Mouse (Mus musculus) intestine, embryonic 16.5 days (tissue): Measurements from ENCODE around the gene Nufip1. TPM values are rescaled to one million over a fixed set of nuclear protein-coding genes. Genes with fewer than 3 reads are reported as not detected.

ENCODE experiments used
- ATAC-seq: fragments of 200-750 bp; cut with Nextera tagmentation; 2 replicates; pipeline ENCODE4 v1.8.0; 2017; ENCODE audit warnings: moderate TSS enrichment, moderate library complexity
- H3K27ac ChIP-seq: fragments of 300-500 bp; sonication (generic); 2 replicates; pipeline ENCODE4 v1.5.1; 2014; ENCODE audit warnings: mild to moderate bottlenecking, low read length
- H3K27me3 ChIP-seq: fragments of 300-500 bp; sonication (generic); replicated peaks from 2 replicates; pipeline ENCODE4 v1.6.1; 2014; ENCODE audit warnings: low read length, control low read depth, mixed read lengths; ENCODE audit not compliant: control insufficient read depth, insufficient read depth
- H3K36me3 ChIP-seq: fragments of 300-500 bp; sonication (generic); 2 replicates; pipeline ENCODE4 v1.6.1; 2014; ENCODE audit warnings: low read length, control low read depth; ENCODE audit not compliant: control insufficient read depth, insufficient read depth
- H3K4me1 ChIP-seq: fragments of 300-500 bp; sonication (generic); 2 replicates; pipeline ENCODE4 v1.6.1; 2014; ENCODE audit warnings: low read length, control low read depth, mixed read lengths; ENCODE audit not compliant: control insufficient read depth, insufficient read depth
- H3K4me2 ChIP-seq: fragments of 300-500 bp; sonication (generic); 2 replicates; pipeline ENCODE4 v1.6.1; 2014; ENCODE audit warnings: low read depth, low read length, control low read depth
- H3K4me3 ChIP-seq: fragments of 300-500 bp; sonication (generic); 2 replicates; pipeline ENCODE4 v1.5.1; 2014; ENCODE audit warnings: mild to moderate bottlenecking, low read length
- H3K9ac ChIP-seq: fragments of 300-500 bp; sonication (generic); 2 replicates; pipeline ENCODE4 v1.6.1; 2014; ENCODE audit warnings: low read depth, low read length
- H3K9me3 ChIP-seq: fragments of 300-500 bp; sonication (generic); 2 replicates; pipeline ENCODE4 v1.6.1; 2016; ENCODE audit warnings: low read length, control low read depth; ENCODE audit not compliant: control insufficient read depth
- WGBS: fragments of 180-500 bp; shearing (Covaris S2); extraction: QIAGEN DNeasy Blood & Tissue Kit; methylation state at CpG from one replicate; pipeline ENCODE4 v1.1.7; 2014; 5-methylcytosine and 5-hydroxymethylcytosine counted together
- polyA plus RNA-seq: library from polyadenylated mRNA; unstranded; fragments of >200 nt; fragmentation: Nextera tagmentation; extraction: Ambion mirVana; gene quantifications from 2 replicates; pipeline ENCODE4 v1.2.1, GENCODE M21; 2015

Gene Nufip1
- polyA plus RNA-seq, 1 experiment from 2014 or later, result 15.0 TPM

DNA sequence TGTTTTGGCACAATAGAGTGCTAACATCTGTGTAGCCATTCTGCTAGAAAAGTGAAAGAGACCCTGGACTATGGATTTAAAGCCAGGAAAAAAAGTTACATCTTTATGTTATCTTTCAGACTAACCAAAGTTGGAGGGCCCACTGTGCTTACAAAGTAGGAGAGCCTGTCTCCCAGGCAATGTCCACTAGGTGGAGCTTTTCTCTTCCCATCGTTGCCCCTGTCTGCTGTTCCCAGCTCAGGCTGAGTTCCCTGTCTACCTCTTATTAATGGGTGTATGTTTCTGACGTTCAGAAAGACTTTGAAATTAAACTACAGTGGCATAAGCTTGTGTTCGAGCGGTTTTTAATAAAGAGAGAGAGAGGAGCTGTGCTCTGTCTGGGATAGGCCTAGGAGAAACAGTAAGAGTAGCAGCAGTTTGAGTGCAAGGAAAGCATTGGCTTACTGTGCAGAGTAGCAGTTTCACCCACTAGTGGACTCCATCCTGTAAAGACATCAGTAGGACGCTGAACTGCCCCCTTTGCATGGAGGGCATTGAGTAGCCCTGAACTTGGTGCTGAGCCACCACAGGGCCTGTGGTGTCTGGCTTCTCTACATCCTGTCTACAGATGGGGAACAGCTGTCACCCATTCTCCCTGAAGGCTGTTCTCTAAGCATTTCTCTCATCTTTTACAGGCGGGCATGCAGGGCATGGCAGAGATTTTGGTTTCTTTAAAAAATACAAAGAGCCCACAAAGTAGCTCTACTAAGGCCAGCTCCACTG, 11.4 kb downstream of the Nufip1 start:
- Histone ChIP-seq H3K27ac (no peak overlapping the region), H3K9me3 (no peaks in the 10 kb centered on the region), H3K27me3 (no peaks in the 10 kb centered on the region), H3K36me3 (peaks cover 13% of the 10 kb centered on the region), H3K9ac (no peak overlapping the region), H3K4me2 (no peak overlapping the region), H3K4me3 (no peak overlapping the region), H3K4me1 (no peaks in the 10 kb centered on the region)
- 55% methylated on average over 6 of the region's 6 CpGs for WGBS
- 0 out of 2 replicates have a peak, but pooled peaks have one; percentile 36 for ATAC-seq

GRCm38 (mm10) chr14:76122663-76123058, 12.0 kb downstream of the Nufip1 start:
- no peak for ATAC-seq
- Histone ChIP-seq H3K9ac (no peak overlapping the region), H3K4me1 (no peaks in the 10 kb centered on the region), H3K27ac (no peak overlapping the region), H3K27me3 (no peaks in the 10 kb centered on the region), H3K4me3 (no peak overlapping the region), H3K36me3 (peaks cover 17% of the 10 kb centered on the region), H3K9me3 (no peaks in the 10 kb centered on the region), H3K4me2 (no peak overlapping the region)
- 91% methylated on average over 8 of the region's 8 CpGs for WGBS

DNA sequence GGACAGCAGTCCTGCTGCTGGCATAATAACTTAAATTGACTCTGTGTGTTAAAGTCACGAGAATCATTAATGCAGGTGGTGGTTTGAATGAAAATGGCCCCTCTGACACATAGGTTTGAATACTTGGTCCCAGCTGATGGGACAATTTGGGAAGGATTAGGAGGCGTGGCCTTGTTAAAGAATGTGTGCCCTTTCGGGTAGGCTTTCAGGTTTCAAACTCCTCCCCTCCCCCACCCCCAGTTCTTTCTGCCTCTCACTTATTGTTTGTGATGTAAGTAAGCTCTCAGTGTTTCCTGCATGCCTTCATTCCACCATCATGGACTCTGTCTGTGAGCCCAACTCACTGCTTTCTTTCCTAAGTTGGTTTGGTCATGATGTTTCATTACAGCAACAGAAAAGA, 16.6 kb downstream of the Nufip1 start:
- Histone ChIP-seq H3K4me3 (no peak overlapping the region), H3K36me3 (peaks cover 22% of the 10 kb centered on the region)
- 82% methylated on average over 3 of the region's 3 CpGs for WGBS

DNA sequence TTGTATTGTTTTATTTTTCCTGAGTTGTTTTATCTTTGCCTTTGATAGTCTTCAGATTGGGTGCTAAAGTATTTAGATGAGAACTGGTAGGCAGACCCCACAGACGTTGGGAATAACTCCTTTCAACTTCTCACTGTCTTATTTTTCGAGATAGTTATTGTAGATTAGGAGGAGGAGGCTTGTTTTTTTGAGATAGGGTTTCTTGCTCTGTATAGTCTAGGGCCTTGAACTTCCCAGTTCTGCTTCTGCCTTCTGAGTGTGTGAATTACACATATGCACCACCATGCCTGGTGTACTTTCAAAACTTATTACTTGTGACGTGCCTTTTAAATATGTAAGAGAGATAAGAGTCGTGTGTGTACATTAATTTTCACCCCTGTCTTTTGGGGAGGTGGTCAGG, 17.5 kb downstream of the Nufip1 start:
- H3K9ac ChIP-seq, result no peak overlapping the region
- no peaks in the 10 kb centered on the region for H3K4me1 ChIP-seq
- H3K4me3 ChIP-seq, result no peak overlapping the region
- H3K4me2 ChIP-seq, result no peak overlapping the region
- H3K36me3 ChIP-seq, result peaks cover 24% of the 10 kb centered on the region
- no peaks in the 10 kb centered on the region for H3K9me3 ChIP-seq
- no peaks in the 10 kb centered on the region for H3K27me3 ChIP-seq
- no peak overlapping the region for H3K27ac ChIP-seq
- no peak for ATAC-seq
- WGBS, result 83% methylated on average over 4 of the region's 4 CpGs

More for the DNA sequence above, 16.6 kb downstream of the Nufip1 start:
- ATAC-seq, result no peak
- Histone ChIP-seq H3K4me1 (no peaks in the 10 kb centered on the region), H3K9ac (no peak overlapping the region), H3K27me3 (no peaks in the 10 kb centered on the region), H3K4me2 (no peak overlapping the region), H3K27ac (no peak overlapping the region), H3K9me3 (no peaks in the 10 kb centered on the region)

DNA sequence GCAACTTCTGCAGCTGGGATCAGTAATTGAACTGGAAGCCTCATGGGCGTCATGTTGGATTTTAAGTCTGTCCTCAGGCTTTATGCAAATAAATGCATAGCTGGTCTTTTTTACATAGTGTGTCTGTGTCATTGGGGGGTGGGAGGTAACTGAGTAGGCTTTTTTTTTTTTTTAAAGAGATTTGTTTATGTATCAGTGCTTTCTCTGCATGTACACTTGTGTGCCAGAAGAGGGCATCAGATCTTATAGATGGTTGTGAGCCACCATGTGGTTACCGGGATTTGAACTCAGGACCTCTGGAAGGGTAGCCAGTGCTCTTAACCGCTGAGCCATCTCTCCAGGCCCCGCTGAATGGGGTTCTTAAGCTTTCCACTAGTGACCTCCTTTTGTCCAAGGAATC, 24.3 kb downstream of the Nufip1 start:
- no peaks in the 10 kb centered on the region for H3K9me3 ChIP-seq
- H3K27me3 ChIP-seq, result no peaks in the 10 kb centered on the region
- peaks cover 22% of the 10 kb centered on the region for H3K36me3 ChIP-seq
- H3K4me1 ChIP-seq, result no peaks in the 10 kb centered on the region
- no peak overlapping the region for H3K27ac ChIP-seq
- 94% methylated on average over 4 of the region's 4 CpGs for WGBS
- H3K9ac ChIP-seq, result no peak overlapping the region
- H3K4me3 ChIP-seq, result no peak overlapping the region
- H3K4me2 ChIP-seq, result no peak overlapping the region
- ATAC-seq, result no peak

GRCm38 (mm10) chr14:76145248-76145647, 34.6 kb downstream of the Nufip1 start:
- no peaks in the 10 kb centered on the region for H3K9me3 ChIP-seq
- peaks cover 4% of the 10 kb centered on the region; the same call in 1 of the 2 replicates for H3K4me1 ChIP-seq
- H3K4me2 ChIP-seq, result no peak overlapping the region
- no peak overlapping the region for H3K27ac ChIP-seq
- no peak for ATAC-seq
- no peak overlapping the region for H3K9ac ChIP-seq
- H3K36me3 ChIP-seq, result no peaks in the 10 kb centered on the region
- 79% methylated on average over 1 of the region's 1 CpGs for WGBS
- no peak overlapping the region for H3K4me3 ChIP-seq
- no peaks in the 10 kb centered on the region for H3K27me3 ChIP-seq

DNA sequence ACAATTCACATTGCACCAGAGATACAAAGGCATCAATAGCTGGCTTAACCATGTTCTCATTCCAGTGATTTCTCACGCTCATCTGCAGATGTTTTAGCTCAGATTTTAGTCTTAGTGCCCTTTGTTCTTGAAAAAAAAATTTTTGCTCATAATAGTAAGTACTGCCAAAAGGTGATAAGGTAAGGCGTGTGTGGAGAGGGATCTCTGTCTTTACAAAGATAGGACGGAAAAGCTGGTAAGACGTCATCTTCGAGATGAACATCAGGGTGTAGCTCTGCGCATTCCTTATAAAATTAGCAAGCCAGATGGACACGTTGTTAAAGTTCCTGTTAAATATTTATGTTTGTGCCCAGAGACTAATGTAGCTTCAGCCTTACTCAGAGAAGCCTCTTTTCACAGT, 35.2 kb downstream of the Nufip1 start:
- ATAC-seq, result no peak
- Histone ChIP-seq H3K9ac (no peak overlapping the region), H3K4me3 (no peak overlapping the region), H3K4me2 (no peak overlapping the region), H3K27me3 (no peaks in the 10 kb centered on the region), H3K4me1 (peaks cover 8% of the 10 kb centered on the region; the same call in 1 of the 2 replicates), H3K27ac (no peak overlapping the region), H3K36me3 (no peaks in the 10 kb centered on the region), H3K9me3 (no peaks in the 10 kb centered on the region)
- WGBS, result 53% methylated on average over 7 of the region's 7 CpGs

DNA sequence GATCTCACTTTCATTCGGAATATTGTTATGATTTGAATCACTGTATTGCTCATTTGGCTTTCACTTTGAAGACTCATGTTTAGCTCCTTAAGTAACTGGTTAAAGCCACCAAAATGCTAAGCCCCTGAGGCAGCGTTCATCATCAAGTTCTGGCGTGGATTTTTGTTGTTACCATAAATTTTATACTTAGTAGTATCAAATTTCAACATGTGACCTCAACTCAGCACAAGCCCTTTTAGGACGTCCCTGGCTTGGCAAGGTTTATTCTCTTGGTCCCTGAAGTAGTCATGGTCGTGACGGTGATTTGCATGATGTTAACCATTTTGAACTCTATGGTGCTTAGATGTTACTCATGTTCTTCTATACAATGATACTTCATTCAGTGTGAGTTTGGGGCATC, 36.4 kb downstream of the Nufip1 start:
- Histone ChIP-seq H3K9me3 (no peaks in the 10 kb centered on the region), H3K4me1 (peaks cover 8% of the 10 kb centered on the region; the same call in 1 of the 2 replicates), H3K4me3 (no peak overlapping the region), H3K9ac (no peak overlapping the region), H3K27me3 (no peaks in the 10 kb centered on the region), H3K36me3 (no peaks in the 10 kb centered on the region), H3K4me2 (no peak overlapping the region), H3K27ac (no peak overlapping the region)
- no peak for ATAC-seq
- 70% methylated on average over 6 of the region's 6 CpGs for WGBS

- H3K4me1 ChIP-seq, result peaks cover 8% of the 10 kb centered on the region; the same call in 1 of the 2 replicates
- no peak overlapping the region for H3K4me3 ChIP-seq
- no peak overlapping the region for H3K4me2 ChIP-seq
- H3K9me3 ChIP-seq, result no peaks in the 10 kb centered on the region
- no peak for ATAC-seq
- no peak overlapping the region for H3K27ac ChIP-seq
- H3K36me3 ChIP-seq, result no peaks in the 10 kb centered on the region
- WGBS, result 87% methylated on average over 10 of the region's 10 CpGs
- H3K9ac ChIP-seq, result no peak overlapping the region
- no peaks in the 10 kb centered on the region for H3K27me3 ChIP-seq
Measured at GRCm38 (mm10) chr14:76148294-76148693, 37.6 kb downstream of the Nufip1 start.
